Mouse (Mus musculus): ENCODE measurements around the gene Sp1. TPM values are rescaled to one million over a fixed set of nuclear protein-coding genes. Genes with fewer than 3 reads are reported as not detected.
A peak's percentile ranks its signal among the peaks of the same experiment; 100 is the strongest.

The Sp1 gene
- total RNA-seq (2017): 105 and 109 TPM in 2 replicates

GRCm38 (mm10) chr15:102405489-102406195, at the start of gene Sp1:
Sp1 (plus strand) TSS chr15:102406143.
- ATAC-seq (ENCODE audit: extremely low read depth, insufficient number of reproducible peaks, low FRiP score, poor library complexity, severe bottlenecking): peak; percentile 77

DNA sequence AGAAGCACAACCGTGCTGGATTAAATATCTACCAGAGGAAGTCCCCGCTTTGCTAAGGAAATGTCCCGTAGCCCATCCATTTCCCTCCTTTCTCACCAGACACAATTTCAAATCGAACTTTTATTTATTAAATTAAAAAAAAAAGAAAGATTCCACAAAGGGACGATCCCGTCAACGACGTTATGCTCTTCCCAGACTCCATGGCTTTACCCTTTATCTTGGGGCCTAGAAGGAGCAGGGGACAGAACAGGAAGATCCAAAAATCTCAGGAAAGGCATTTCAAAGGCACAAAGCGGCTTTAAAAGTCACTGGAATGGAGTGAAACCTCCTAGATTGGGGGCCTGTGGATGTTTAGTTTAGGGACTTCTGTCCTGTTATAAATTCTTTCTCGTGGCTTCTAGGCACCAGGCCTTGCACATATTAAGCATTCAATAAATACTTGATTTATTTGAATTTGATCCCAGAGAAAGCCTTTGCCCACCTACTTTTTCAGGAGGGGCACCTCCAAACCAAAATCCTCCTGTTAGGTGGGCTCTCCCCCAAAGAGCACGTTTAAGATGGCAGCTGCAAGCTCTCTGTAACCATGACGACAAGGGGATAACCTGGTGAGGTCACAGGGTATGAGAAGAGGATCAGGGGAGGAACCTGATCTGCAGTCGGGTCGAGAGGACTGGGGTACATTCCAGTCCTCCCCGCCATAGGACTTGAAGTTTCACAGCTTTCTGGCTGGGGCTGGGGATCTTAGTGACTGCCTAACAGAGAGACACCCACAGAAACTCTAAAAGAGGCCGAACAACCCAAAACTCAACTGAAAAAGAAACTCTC, 49.2 kb upstream of the Sp1 start:
- ATAC-seq (ENCODE audit: extremely low read depth, insufficient number of reproducible peaks, low FRiP score, poor library complexity, severe bottlenecking): no peak

DNA sequence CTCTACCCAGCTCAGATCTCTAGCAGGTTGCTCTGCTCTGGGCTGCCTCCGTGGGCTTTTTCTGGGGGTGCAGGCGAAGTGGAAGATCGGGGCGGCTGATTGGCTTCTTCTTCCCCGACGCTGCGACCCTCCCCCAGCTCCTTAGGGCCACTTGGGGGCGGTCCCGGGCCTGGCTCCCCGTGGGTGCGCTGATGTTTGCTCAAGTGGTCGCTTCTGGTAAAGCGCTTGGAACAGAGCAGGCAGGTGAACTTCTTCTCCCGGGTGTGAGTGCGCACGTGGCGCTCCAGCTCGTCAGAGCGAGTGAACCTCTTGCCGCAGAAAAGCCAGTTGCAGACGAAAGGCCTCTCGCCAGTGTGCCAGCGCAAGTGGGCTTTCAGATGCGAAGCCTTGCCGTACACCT, 47.8 kb upstream of the Sp1 start:
- no peak for ATAC-seq (ENCODE audit: extremely low read depth, insufficient number of reproducible peaks, low FRiP score, poor library complexity, severe bottlenecking)

DNA sequence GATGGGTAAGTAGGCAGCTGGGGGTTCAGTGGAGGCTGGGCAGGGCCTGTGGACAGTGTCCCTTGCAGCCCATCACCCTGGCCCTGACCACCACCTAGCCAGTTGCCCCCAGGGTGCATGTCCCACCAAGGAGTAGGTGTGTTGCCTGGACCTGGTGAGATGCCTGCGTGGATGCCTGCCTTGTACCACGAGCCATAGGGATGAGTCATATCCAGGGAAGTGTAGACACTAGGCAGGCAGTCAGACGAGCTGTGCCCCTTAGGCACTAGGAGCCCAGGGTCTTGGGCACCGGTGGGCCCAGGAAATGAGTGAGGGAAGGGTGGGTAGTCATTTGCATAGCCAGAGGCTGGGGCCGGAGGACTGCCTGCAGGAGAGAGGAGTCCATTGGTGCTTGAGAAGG, 47.1 kb upstream of the Sp1 start:
- ATAC-seq (ENCODE audit: extremely low read depth, insufficient number of reproducible peaks, low FRiP score, poor library complexity, severe bottlenecking): no peak

- no peak for ATAC-seq (ENCODE audit: extremely low read depth, insufficient number of reproducible peaks, low FRiP score, poor library complexity, severe bottlenecking)
These were observed 43.3 kb upstream of the Sp1 start for GRCm38 (mm10) chr15:102362648-102363047.

- no peak for ATAC-seq (ENCODE audit: extremely low read depth, insufficient number of reproducible peaks, low FRiP score, poor library complexity, severe bottlenecking)
These were observed 41.3 kb upstream of the Sp1 start for GRCm38 (mm10) chr15:102364678-102365077.

- ATAC-seq (ENCODE audit: extremely low read depth, insufficient number of reproducible peaks, low FRiP score, poor library complexity, severe bottlenecking): no peak
These were observed 39.7 kb upstream of the Sp1 start for GRCm38 (mm10) chr15:102366238-102366637.

- no peak for ATAC-seq (ENCODE audit: extremely low read depth, insufficient number of reproducible peaks, low FRiP score, poor library complexity, severe bottlenecking)
These were observed 39.1 kb upstream of the Sp1 start, which contains the start of gene Sp7 for GRCm38 (mm10) chr15:102366733-102367344. Sp7 (minus strand) TSS chr15:102367182.

- no peak for ATAC-seq (ENCODE audit: extremely low read depth, insufficient number of reproducible peaks, low FRiP score, poor library complexity, severe bottlenecking)
These were observed 36.0 kb upstream of the Sp1 start for GRCm38 (mm10) chr15:102369972-102370371.

DNA sequence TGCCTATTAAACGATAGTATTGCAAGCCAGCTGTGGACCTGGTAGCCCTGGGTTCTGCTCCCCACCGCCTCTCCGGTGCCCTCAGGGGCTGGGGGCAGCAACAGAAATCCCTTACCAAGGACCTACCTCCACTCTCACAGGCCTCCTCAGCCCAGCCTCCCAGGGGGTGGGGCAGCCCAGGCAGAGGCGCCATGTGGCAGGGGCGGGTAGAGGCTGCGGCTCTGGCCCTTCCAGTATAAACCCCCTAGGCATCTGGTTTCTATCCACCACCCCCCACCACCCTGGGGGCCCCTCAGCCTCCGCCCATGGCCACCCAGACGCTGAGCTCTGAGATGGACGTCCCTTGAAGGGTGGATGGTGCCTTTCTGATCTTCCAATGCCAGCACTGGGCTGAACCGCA, 35.2 kb upstream of the Sp1 start:
- ATAC-seq (ENCODE audit: extremely low read depth, insufficient number of reproducible peaks, low FRiP score, poor library complexity, severe bottlenecking): no peak

GRCm38 (mm10) chr15:102376453-102377162, 29.3 kb upstream of the Sp1 start:
- ATAC-seq (ENCODE audit: extremely low read depth, insufficient number of reproducible peaks, low FRiP score, poor library complexity, severe bottlenecking): no peak

DNA sequence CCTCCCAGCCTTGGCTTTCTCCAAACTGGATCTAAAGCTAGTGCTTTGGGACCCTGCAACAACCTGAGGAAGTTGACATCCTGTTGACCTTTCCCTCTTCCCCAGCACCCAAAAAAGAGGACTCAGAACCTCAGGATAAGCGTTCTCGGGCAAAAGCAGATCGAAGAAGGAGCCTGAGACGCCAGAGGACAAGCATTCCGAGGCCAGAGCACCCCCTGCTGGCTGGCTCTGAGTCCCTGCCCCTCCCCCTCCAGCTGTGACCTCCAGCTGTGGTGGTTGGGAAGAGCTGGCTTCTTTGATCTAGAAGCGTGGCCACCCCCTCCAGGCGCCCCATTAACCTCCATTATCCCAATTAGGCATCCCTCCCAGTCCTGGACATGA, 28.8 kb upstream of the Sp1 start:
- peak; percentile 70 for ATAC-seq (ENCODE audit: extremely low read depth, insufficient number of reproducible peaks, low FRiP score, poor library complexity, severe bottlenecking)

DNA sequence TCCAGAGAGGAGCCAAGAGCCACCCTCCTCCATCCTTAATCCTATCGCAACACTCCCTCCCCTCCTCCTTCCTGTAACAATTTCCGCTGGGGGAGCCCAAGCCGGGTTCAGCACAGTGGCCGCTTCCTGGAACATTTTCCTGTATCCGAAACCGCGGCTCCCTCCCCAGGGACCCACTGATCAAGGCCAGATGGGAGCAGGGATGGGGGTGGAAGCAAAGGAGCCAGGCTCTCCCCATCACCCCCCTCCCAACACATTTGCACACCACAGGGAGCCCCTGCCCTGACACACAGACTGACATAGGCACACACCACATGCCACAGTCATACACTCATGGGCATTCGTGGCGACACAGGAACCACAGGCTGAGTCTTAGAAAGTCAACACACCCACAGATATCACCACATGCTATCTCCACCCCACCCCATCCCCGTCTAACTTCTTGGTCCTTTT, 28.1 kb upstream of the Sp1 start:
- no peak for ATAC-seq (ENCODE audit: extremely low read depth, insufficient number of reproducible peaks, low FRiP score, poor library complexity, severe bottlenecking)

DNA sequence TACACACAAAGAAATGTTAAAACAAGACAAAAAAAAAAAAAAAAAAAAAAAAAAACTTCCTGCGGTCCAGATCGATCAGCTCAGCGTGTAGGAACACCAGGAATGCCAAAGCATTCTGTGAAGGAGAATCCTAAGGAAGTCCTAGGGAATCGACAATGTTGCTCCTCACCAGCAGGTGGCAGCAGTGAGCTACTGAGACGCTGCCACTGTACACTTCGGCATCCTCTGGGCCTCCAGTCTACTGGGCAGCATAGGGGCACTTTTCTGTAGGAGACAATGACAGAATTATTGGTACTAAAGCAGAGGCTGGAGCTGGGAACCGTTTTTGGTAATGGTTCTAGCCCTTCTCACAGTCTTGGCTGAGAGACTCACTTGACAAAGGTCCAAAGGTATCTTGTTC, 24.4 kb upstream of the Sp1 start:
- peak; percentile 82 for ATAC-seq (ENCODE audit: extremely low read depth, insufficient number of reproducible peaks, low FRiP score, poor library complexity, severe bottlenecking)

GRCm38 (mm10) chr15:102383671-102384070, 22.3 kb upstream of the Sp1 start:
- no peak for ATAC-seq (ENCODE audit: extremely low read depth, insufficient number of reproducible peaks, low FRiP score, poor library complexity, severe bottlenecking)

- no peak for ATAC-seq (ENCODE audit: extremely low read depth, insufficient number of reproducible peaks, low FRiP score, poor library complexity, severe bottlenecking)
These were observed 19.3 kb upstream of the Sp1 start for GRCm38 (mm10) chr15:102386640-102387039.

DNA sequence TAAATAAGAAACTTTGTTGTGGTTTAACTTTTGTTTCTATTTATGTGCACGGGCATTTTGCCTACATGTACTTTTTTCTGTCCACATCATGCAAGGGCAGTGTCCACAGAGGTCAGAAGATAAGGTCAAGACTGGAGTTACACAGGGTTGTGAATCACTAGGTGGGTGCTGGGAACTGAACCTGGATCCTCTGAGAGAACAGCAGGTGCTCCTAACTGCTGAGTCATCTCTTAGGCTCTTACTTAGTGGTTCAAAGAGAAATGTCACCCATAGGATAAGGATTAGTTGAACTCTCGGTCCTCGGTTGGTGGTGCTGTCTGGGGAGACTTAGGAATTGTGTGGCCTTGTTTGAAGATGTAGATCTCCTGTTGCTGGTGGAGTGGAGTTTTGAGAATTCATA, 17.0 kb upstream of the Sp1 start:
- ATAC-seq (ENCODE audit: extremely low read depth, insufficient number of reproducible peaks, low FRiP score, poor library complexity, severe bottlenecking): no peak

GRCm38 (mm10) chr15:102392520-102392919, 13.4 kb upstream of the Sp1 start:
- ATAC-seq (ENCODE audit: extremely low read depth, insufficient number of reproducible peaks, low FRiP score, poor library complexity, severe bottlenecking): no peak

GRCm38 (mm10) chr15:102393584-102394014, 12.3 kb upstream of the Sp1 start:
- peak; percentile 63 for ATAC-seq (ENCODE audit: extremely low read depth, insufficient number of reproducible peaks, low FRiP score, poor library complexity, severe bottlenecking)

All from neutrophil, adult 5-6 weeks (primary cell).